Mouse (Mus musculus): ENCODE results near the gene Stag1. TPM values are rescaled to one million over a fixed set of nuclear protein-coding genes. Genes with fewer than 3 reads are reported as not detected.
"Not testable (repeated sequence)": the region's sequence is repeated elsewhere in the genome, so short reads cannot be mapped to it uniquely, and the experiment has no call there.

The Stag1 gene
- polyA plus RNA-seq, 1 experiment from 2014 or later: 53.9 TPM

GRCm38 (mm10) chr9:100733907-100734440, 136.4 kb downstream of the Stag1 start:
- Histone ChIP-seq H3K4me3 (no peak overlapping the region), H3K4me1 (peaks cover 16% of the 10 kb centered on the region), H3K27me3 (ENCODE audit: poor library complexity, severe bottlenecking) (no peaks in the 10 kb centered on the region), H3K9me3 (no peaks in the 10 kb centered on the region), H3K27ac (no peak overlapping the region), H3K36me3 (replicated peaks) (peaks cover 3% of the 10 kb centered on the region)
- no peak for DNase-seq (ENCODE audit: extremely low spot score, low spot score)
- 83% methylated on average over 6 of the region's 6 CpGs for WGBS

GRCm38 (mm10) chr9:100735993-100736645, 138.5 kb downstream of the Stag1 start:
- H3K9me3 ChIP-seq: no peaks in the 10 kb centered on the region
- H3K36me3 ChIP-seq (replicated peaks): peaks cover 3% of the 10 kb centered on the region
- 73% methylated on average over 4 of the region's 4 CpGs for WGBS
- no peaks in the 10 kb centered on the region for H3K27me3 ChIP-seq (ENCODE audit: poor library complexity, severe bottlenecking)
- H3K4me1 ChIP-seq: peaks cover 11% of the 10 kb centered on the region; the same call in 1 of the 2 replicates
- DNase-seq (ENCODE audit: extremely low spot score, low spot score): no peak
- no peak overlapping the region for H3K27ac ChIP-seq
- H3K4me3 ChIP-seq: no peak overlapping the region

- no peak for DNase-seq (ENCODE audit: extremely low spot score, low spot score)
- Histone ChIP-seq H3K27ac (no peak overlapping the region), H3K27me3 (ENCODE audit: poor library complexity, severe bottlenecking) (no peaks in the 10 kb centered on the region), H3K36me3 (replicated peaks) (peaks cover 3% of the 10 kb centered on the region), H3K9me3 (no peaks in the 10 kb centered on the region), H3K4me1 (peaks cover 11% of the 10 kb centered on the region; the same call in 1 of the 2 replicates), H3K4me3 (no peak overlapping the region)
Measured at GRCm38 (mm10) chr9:100736646-100737031, 139.0 kb downstream of the Stag1 start.

DNA sequence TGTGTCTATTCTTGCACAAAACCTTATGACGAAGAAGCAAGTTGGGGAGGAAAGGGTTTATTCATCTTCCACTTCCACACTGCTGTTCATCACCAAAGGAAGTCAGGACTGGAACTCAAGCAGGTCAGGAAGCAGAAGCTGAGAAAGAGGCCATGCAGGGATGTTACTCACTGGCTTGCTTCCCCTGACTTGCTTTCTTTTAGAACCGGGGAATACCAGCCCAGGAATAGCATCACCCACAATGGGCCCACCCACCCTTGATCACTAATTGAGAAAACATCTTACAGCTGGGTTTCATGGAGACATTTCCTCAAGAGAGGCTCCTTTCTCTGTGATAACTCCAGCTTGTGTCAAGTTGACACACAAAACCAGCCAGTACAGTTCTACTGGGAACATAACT, 179.6 kb downstream of the Stag1 start:
- H3K4me1 ChIP-seq; DNase-seq (ENCODE audit: extremely low spot score, low spot score); H3K4me3 ChIP-seq; H3K9me3 ChIP-seq; H3K36me3 ChIP-seq (replicated peaks); H3K27ac ChIP-seq; H3K27me3 ChIP-seq (ENCODE audit: poor library complexity, severe bottlenecking): not testable (repeated sequence)
- 70% methylated on average over 2 of the region's 2 CpGs for WGBS

- DNase-seq (ENCODE audit: extremely low spot score, low spot score): no peak
- WGBS: 84% methylated on average over 4 of the region's 4 CpGs
Measured at GRCm38 (mm10) chr9:100865984-100866383, 268.4 kb downstream of the Stag1 start.

DNA sequence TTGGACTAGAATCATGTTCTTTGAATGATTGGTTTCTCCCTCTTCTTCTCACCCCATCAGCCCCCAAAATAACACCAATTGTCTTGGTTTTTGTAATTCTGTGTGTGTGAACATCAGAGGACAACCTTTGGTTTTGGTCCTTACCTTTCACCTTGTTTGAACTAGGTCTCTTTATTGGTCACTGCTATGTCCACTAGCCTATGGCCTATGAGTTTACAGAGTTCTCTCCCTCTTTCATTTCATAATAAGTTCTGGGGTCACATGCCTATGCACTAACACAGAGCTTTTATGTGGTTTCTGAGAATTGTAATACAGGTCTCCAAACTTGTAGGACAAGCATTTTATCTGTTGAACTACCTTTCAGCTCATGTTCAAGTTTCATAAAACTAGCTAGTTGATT, 272.0 kb downstream of the Stag1 start:
- no peaks in the 10 kb centered on the region for H3K9me3 ChIP-seq
- H3K36me3 ChIP-seq (replicated peaks): 0 out of 2 replicates have a peak, but pooled peaks cover 3% of the 10 kb centered on the region
- H3K4me1 ChIP-seq: no peaks in the 10 kb centered on the region
- no peak overlapping the region for H3K27ac ChIP-seq
- H3K27me3 ChIP-seq (ENCODE audit: poor library complexity, severe bottlenecking): no peaks in the 10 kb centered on the region
- no peak for DNase-seq (ENCODE audit: extremely low spot score, low spot score)
- no peak overlapping the region for H3K4me3 ChIP-seq

More at GRCm38 (mm10) chr9:100865984-100866383, 268.4 kb downstream of the Stag1 start:
- no peak overlapping the region for H3K4me3 ChIP-seq
- no peaks in the 10 kb centered on the region for H3K27me3 ChIP-seq (ENCODE audit: poor library complexity, severe bottlenecking)
- H3K9me3 ChIP-seq: no peaks in the 10 kb centered on the region
- H3K36me3 ChIP-seq (replicated peaks): peaks cover 8% of the 10 kb centered on the region
- no peak overlapping the region for H3K27ac ChIP-seq
- no peaks in the 10 kb centered on the region for H3K4me1 ChIP-seq

DNA sequence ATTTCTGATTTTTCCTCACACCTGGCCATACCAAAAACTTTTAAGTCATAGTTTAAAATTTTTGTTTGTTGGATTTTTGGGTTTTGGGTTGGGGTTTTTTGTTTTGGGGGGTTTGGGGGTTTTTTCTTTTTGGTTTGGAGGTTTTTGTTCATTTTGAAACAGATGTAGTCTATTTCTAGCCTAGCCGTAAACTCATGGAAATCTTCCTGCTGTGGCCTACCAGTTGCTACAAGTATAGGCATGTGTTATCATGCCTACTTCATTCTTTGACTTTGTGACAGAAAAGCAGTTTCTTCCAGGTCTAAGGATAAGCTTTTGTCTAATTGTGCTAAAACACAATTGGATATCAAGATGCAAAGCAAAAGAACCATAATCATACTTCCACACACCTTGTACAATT, 298.5 kb downstream of the Stag1 start:
- no peaks in the 10 kb centered on the region for H3K4me1 ChIP-seq
- no peak overlapping the region for H3K4me3 ChIP-seq
- no peaks in the 10 kb centered on the region for H3K9me3 ChIP-seq
- no peak overlapping the region for H3K27ac ChIP-seq
- H3K36me3 ChIP-seq (replicated peaks): peaks cover 18% of the 10 kb centered on the region
- no peak for DNase-seq (ENCODE audit: extremely low spot score, low spot score)
- 97% methylated on average over 1 of the region's 1 CpGs for WGBS
- no peaks in the 10 kb centered on the region for H3K27me3 ChIP-seq (ENCODE audit: poor library complexity, severe bottlenecking)

DNA sequence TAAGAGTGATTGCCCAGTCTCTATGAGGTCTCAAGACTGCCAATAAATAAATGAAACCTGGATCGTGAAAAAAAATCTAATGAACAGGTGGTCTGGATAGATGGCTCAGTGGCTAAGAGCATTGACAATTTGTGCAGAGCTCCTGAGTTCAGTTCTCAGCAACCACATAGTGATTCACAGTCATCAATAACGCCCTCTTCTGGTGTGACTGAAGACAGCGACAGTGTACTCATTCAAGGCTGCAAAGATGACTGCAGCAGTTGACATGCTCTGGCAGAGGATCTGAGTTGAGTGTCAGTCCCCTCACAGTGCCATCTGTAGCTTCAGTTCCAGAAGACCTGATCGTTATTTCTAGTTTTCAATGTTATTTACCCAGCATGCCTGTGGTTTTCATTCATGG, 300.4 kb downstream of the Stag1 start:
- Histone ChIP-seq H3K27ac (no peak overlapping the region), H3K4me3 (no peak overlapping the region), H3K4me1 (no peaks in the 10 kb centered on the region), H3K9me3 (no peaks in the 10 kb centered on the region), H3K27me3 (ENCODE audit: poor library complexity, severe bottlenecking) (no peaks in the 10 kb centered on the region), H3K36me3 (replicated peaks) (peaks cover 18% of the 10 kb centered on the region)
- no peak for DNase-seq (ENCODE audit: extremely low spot score, low spot score)
- 89% methylated on average over 4 of the region's 4 CpGs for WGBS

- no peaks in the 10 kb centered on the region for H3K4me1 ChIP-seq
- H3K9me3 ChIP-seq: no peaks in the 10 kb centered on the region
- DNase-seq (ENCODE audit: extremely low spot score, low spot score): no peak
- no peak overlapping the region for H3K27ac ChIP-seq
- H3K4me3 ChIP-seq: no peak overlapping the region
- H3K27me3 ChIP-seq (ENCODE audit: poor library complexity, severe bottlenecking): no peaks in the 10 kb centered on the region
- peaks cover 44% of the 10 kb centered on the region for H3K36me3 ChIP-seq (replicated peaks)
Measured at GRCm38 (mm10) chr9:100910352-100910751, 312.8 kb downstream of the Stag1 start.

DNA sequence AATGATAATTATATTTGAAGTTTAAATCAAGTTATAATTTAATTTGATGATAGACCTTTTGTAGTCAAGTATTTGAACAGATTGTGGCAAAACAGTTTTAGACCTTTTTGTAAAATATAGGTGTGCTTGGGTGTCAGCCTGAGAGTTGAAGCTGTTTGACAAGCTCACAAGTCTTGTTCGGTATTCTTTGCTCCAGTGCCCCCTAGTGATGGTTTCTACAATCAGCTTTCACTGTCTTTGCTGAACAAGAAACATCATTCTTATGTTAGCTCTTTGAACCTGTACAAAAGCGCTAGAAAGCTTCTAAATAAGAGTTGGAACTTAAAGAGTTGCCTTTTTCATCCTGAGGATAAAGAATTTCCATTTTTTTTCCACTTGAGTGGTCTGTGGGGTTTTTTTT, 319.5 kb downstream of the Stag1 start:
- H3K4me1 ChIP-seq: no peaks in the 10 kb centered on the region

GRCm38 (mm10) chr9:100926629-100927028, 329.0 kb downstream of the Stag1 start:
- WGBS: 97% methylated on average over 4 of the region's 4 CpGs
- Histone ChIP-seq H3K27me3 (ENCODE audit: poor library complexity, severe bottlenecking) (no peaks in the 10 kb centered on the region), H3K27ac (no peak overlapping the region), H3K4me3 (no peak overlapping the region), H3K9me3 (peaks cover 8% of the 10 kb centered on the region; the same call in 1 of the 2 replicates), H3K4me1 (no peaks in the 10 kb centered on the region), H3K36me3 (replicated peaks) (peaks cover 44% of the 10 kb centered on the region)
- DNase-seq (ENCODE audit: extremely low spot score, low spot score): no peak

More for the DNA sequence above, 319.5 kb downstream of the Stag1 start:
- Histone ChIP-seq H3K27ac (no peak overlapping the region), H3K9me3 (no peaks in the 10 kb centered on the region), H3K27me3 (ENCODE audit: poor library complexity, severe bottlenecking) (no peaks in the 10 kb centered on the region), H3K4me3 (no peak overlapping the region), H3K36me3 (replicated peaks) (peaks cover 10% of the 10 kb centered on the region; the same call in 1 of the 2 replicates)
- 64% methylated on average over 2 of the region's 2 CpGs for WGBS
- no peak for DNase-seq (ENCODE audit: extremely low spot score, low spot score)

DNA sequence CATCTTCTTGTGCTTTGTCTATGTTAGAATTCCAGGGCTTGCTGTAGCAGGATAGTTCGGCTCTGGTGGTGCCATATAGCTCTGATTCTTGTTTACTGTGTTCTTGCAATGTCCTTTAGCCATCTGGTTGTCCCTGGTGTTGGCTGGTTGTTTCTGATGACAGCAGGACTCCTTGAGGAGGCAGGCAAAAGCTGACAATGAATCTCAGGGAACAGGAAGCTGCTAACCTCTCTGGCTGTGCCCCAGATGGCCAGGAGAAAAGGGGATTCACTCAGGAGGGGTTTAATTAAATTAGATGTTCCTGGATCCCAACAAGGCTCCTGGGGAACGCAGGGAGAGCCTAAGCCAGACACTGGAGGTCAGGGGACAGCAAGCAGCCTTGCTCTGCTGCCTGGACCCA, 344.4 kb downstream of the Stag1 start:
- DNase-seq (ENCODE audit: extremely low spot score, low spot score): no peak
- H3K27me3 ChIP-seq (ENCODE audit: poor library complexity, severe bottlenecking): no peaks in the 10 kb centered on the region
- H3K27ac ChIP-seq: no peak overlapping the region
- peaks cover 15% of the 10 kb centered on the region for H3K36me3 ChIP-seq (replicated peaks)
- H3K4me3 ChIP-seq: no peak overlapping the region
- no peaks in the 10 kb centered on the region for H3K4me1 ChIP-seq
- no peaks in the 10 kb centered on the region for H3K9me3 ChIP-seq
- WGBS: 43% methylated on average over 2 of the region's 2 CpGs

GRCm38 (mm10) chr9:100944677-100945365, 347.2 kb downstream of the Stag1 start:
- no peak overlapping the region for H3K27ac ChIP-seq
- H3K4me3 ChIP-seq: no peak overlapping the region
- H3K4me1 ChIP-seq: no peaks in the 10 kb centered on the region
- peaks cover 29% of the 10 kb centered on the region for H3K36me3 ChIP-seq (replicated peaks)
- no peaks in the 10 kb centered on the region for H3K27me3 ChIP-seq (ENCODE audit: poor library complexity, severe bottlenecking)
- no peaks in the 10 kb centered on the region for H3K9me3 ChIP-seq
- WGBS: 96% methylated on average over 5 of the region's 5 CpGs
- no peak for DNase-seq (ENCODE audit: extremely low spot score, low spot score)

All from forebrain, embryonic 10.5 days (tissue).